Mouse (Mus musculus): ENCODE measurements around the gene Dnajb2. TPM values are rescaled to one million over a fixed set of nuclear protein-coding genes. Genes with fewer than 3 reads are reported as not detected.

Gene Dnajb2
- polyA plus RNA-seq, 1 experiment from 2014 or later, result 44.5 TPM

- WGBS, result 51% methylated on average over 10 of the region's 10 CpGs
- ATAC-seq (ENCODE audit: insufficient number of reproducible peaks, low FRiP score, low TSS enrichment, low read depth), result no peak
- H3K4me1 ChIP-seq, result peaks cover 13% of the 10 kb centered on the region
These were observed 3.4 kb downstream of the Dnajb2 start for GRCm38 (mm10) chr1:75239591-75239990.

GRCm38 (mm10) chr1:75243411-75243810, 7.2 kb downstream of the Dnajb2 start:
- H3K36me3 ChIP-seq, result peaks cover 47% of the 10 kb centered on the region
- no peak overlapping the region for H3K27ac ChIP-seq
- H3K9me3 ChIP-seq, result no peaks in the 10 kb centered on the region
- peaks cover 13% of the 10 kb centered on the region; the same call in 1 of the 2 replicates for H3K4me1 ChIP-seq
- H3K27me3 ChIP-seq, result no peaks in the 10 kb centered on the region
- no peak overlapping the region for H3K9ac ChIP-seq
- no peak overlapping the region for H3K4me3 ChIP-seq
- WGBS, result 90% methylated on average over 14 of the region's 14 CpGs
- H3K4me2 ChIP-seq, result no peak overlapping the region
- no peak for ATAC-seq (ENCODE audit: insufficient number of reproducible peaks, low FRiP score, low TSS enrichment, low read depth)

More at GRCm38 (mm10) chr1:75239591-75239990, 3.4 kb downstream of the Dnajb2 start:
- no peak overlapping the region for H3K4me3 ChIP-seq
- no peak overlapping the region for H3K27ac ChIP-seq
- H3K27me3 ChIP-seq, result no peaks in the 10 kb centered on the region
- H3K9me3 ChIP-seq, result no peaks in the 10 kb centered on the region
- no peak overlapping the region for H3K9ac ChIP-seq
- peaks cover 47% of the 10 kb centered on the region for H3K36me3 ChIP-seq
- H3K4me2 ChIP-seq, result no peak overlapping the region

GRCm38 (mm10) chr1:75244175-75244826, 8.1 kb downstream of the Dnajb2 start:
- WGBS, result 89% methylated on average over 12 of the region's 12 CpGs
- Histone ChIP-seq H3K36me3 (peaks cover 44% of the 10 kb centered on the region), H3K27ac (no peak overlapping the region), H3K27me3 (no peaks in the 10 kb centered on the region), H3K4me2 (no peak overlapping the region), H3K9me3 (no peaks in the 10 kb centered on the region), H3K9ac (no peak overlapping the region), H3K4me3 (no peak overlapping the region), H3K4me1 (peaks cover 15% of the 10 kb centered on the region; the same call in 1 of the 2 replicates)
- ATAC-seq (ENCODE audit: insufficient number of reproducible peaks, low FRiP score, low TSS enrichment, low read depth), result no peak

- H3K27ac ChIP-seq, result no peak overlapping the region
- H3K4me3 ChIP-seq, result no peak overlapping the region
- H3K9me3 ChIP-seq, result no peaks in the 10 kb centered on the region
- WGBS, result 27% methylated on average over 4 of the region's 4 CpGs
- ATAC-seq (ENCODE audit: insufficient number of reproducible peaks, low FRiP score, low TSS enrichment, low read depth), result no peak; the same call in 1 of the 2 replicates
- no peaks in the 10 kb centered on the region for H3K27me3 ChIP-seq
- H3K9ac ChIP-seq, result no peak overlapping the region
- no peak overlapping the region for H3K4me2 ChIP-seq
- peaks cover 41% of the 10 kb centered on the region for H3K36me3 ChIP-seq
- peaks cover 15% of the 10 kb centered on the region; the same call in 1 of the 2 replicates for H3K4me1 ChIP-seq
These were observed 8.6 kb downstream of the Dnajb2 start for GRCm38 (mm10) chr1:75244836-75245235.

- Histone ChIP-seq H3K9ac (no peak overlapping the region), H3K27me3 (peaks cover 3% of the 10 kb centered on the region; the same call in 1 of the 2 replicates), H3K4me3 (no peak overlapping the region), H3K9me3 (no peaks in the 10 kb centered on the region), H3K27ac (peak overlapping the region; percentile 50; the same call in 1 of the 2 replicates), H3K4me1 (peaks cover 22% of the 10 kb centered on the region), H3K4me2 (no peak overlapping the region), H3K36me3 (peaks cover 22% of the 10 kb centered on the region)
- 81% methylated on average over 16 of the region's 16 CpGs for WGBS
- ATAC-seq (ENCODE audit: insufficient number of reproducible peaks, low FRiP score, low TSS enrichment, low read depth), result no peak
These were observed 11.1 kb downstream of the Dnajb2 start for GRCm38 (mm10) chr1:75247071-75247930.

GRCm38 (mm10) chr1:75248041-75248772, 12.0 kb downstream of the Dnajb2 start:
- H3K4me3 ChIP-seq, result no peak overlapping the region
- H3K4me1 ChIP-seq, result peaks cover 22% of the 10 kb centered on the region
- no peak overlapping the region for H3K4me2 ChIP-seq
- peaks cover 14% of the 10 kb centered on the region for H3K36me3 ChIP-seq
- peaks cover 9% of the 10 kb centered on the region; the same call in 1 of the 2 replicates for H3K27me3 ChIP-seq
- 41% methylated on average over 9 of the region's 9 CpGs for WGBS
- 0 out of 2 replicates have a peak, but pooled peaks have one; percentile 15 for ATAC-seq (ENCODE audit: insufficient number of reproducible peaks, low FRiP score, low TSS enrichment, low read depth)
- H3K9me3 ChIP-seq, result no peaks in the 10 kb centered on the region
- no peak overlapping the region for H3K9ac ChIP-seq
- peak overlapping the region; percentile 50 for H3K27ac ChIP-seq

- Histone ChIP-seq H3K9ac (no peak overlapping the region), H3K9me3 (no peaks in the 10 kb centered on the region), H3K36me3 (no peaks in the 10 kb centered on the region), H3K4me1 (peaks cover 22% of the 10 kb centered on the region), H3K27me3 (peaks cover 9% of the 10 kb centered on the region; the same call in 1 of the 2 replicates), H3K4me3 (no peak overlapping the region), H3K4me2 (no peak overlapping the region), H3K27ac (no peak overlapping the region)
- 45% methylated on average over 3 of the region's 3 CpGs for WGBS
- no peak for ATAC-seq (ENCODE audit: insufficient number of reproducible peaks, low FRiP score, low TSS enrichment, low read depth)
These were observed 14.3 kb downstream of the Dnajb2 start for GRCm38 (mm10) chr1:75250498-75250897.

- no peaks in the 10 kb centered on the region for H3K36me3 ChIP-seq
- WGBS, result 2% methylated on average over 21 of the region's 22 CpGs
- no peaks in the 10 kb centered on the region for H3K9me3 ChIP-seq
- H3K4me1 ChIP-seq, result peaks cover 22% of the 10 kb centered on the region
- peaks cover 9% of the 10 kb centered on the region; the same call in 1 of the 2 replicates for H3K27me3 ChIP-seq
- peak overlapping the region; percentile 49 for H3K4me2 ChIP-seq
- peak overlapping the region; percentile 26 for H3K4me3 ChIP-seq
- H3K9ac ChIP-seq, result no peak overlapping the region
- no peak overlapping the region for H3K27ac ChIP-seq
- ATAC-seq (ENCODE audit: insufficient number of reproducible peaks, low FRiP score, low TSS enrichment, low read depth), result no peak; the same call in 1 of the 2 replicates
These were observed 15.1 kb downstream of the Dnajb2 start for GRCm38 (mm10) chr1:75251112-75251970.

- no peak overlapping the region for H3K9ac ChIP-seq
- 75% methylated on average over 13 of the region's 13 CpGs for WGBS
These were observed 16.1 kb downstream of the Dnajb2 start for GRCm38 (mm10) chr1:75252308-75252707.

GRCm38 (mm10) chr1:75253029-75253428, 16.8 kb downstream of the Dnajb2 start:
- Histone ChIP-seq H3K36me3 (no peaks in the 10 kb centered on the region), H3K27me3 (peaks cover 12% of the 10 kb centered on the region; the same call in 1 of the 2 replicates), H3K4me2 (no peak overlapping the region), H3K4me1 (peaks cover 13% of the 10 kb centered on the region), H3K27ac (no peak overlapping the region), H3K9me3 (no peaks in the 10 kb centered on the region), H3K4me3 (no peak overlapping the region), H3K9ac (no peak overlapping the region)
- no peak for ATAC-seq (ENCODE audit: insufficient number of reproducible peaks, low FRiP score, low TSS enrichment, low read depth)
- WGBS, result 73% methylated on average over 16 of the region's 16 CpGs

More at GRCm38 (mm10) chr1:75252308-75252707, 16.1 kb downstream of the Dnajb2 start:
- no peak overlapping the region for H3K4me3 ChIP-seq
- no peak for ATAC-seq (ENCODE audit: insufficient number of reproducible peaks, low FRiP score, low TSS enrichment, low read depth)
- no peaks in the 10 kb centered on the region for H3K9me3 ChIP-seq
- H3K36me3 ChIP-seq, result no peaks in the 10 kb centered on the region
- no peak overlapping the region for H3K27ac ChIP-seq
- H3K27me3 ChIP-seq, result peaks cover 12% of the 10 kb centered on the region; the same call in 1 of the 2 replicates
- H3K4me1 ChIP-seq, result peaks cover 20% of the 10 kb centered on the region
- H3K4me2 ChIP-seq, result no peak overlapping the region
